In genomic region chr11:23313496-23313895, GRCm38 (mm10) we compare ENCODE assay signal across 29 mouse cellular contexts. TPM values are rescaled to one million over a fixed set of nuclear protein-coding genes. Genes with fewer than 3 reads are reported as not detected.
DNase-seq lines count a peak whose midpoint lies in the region; ATAC-seq and TF ChIP-seq lines count a peak whose summit lies in the region.
"Had no signal": no experiment of that assay in that cellular context is flagged by ENCODE, and none has a peak within 500 bp of the region (broad histone marks: within the 10 kb centered on the region; RNA-seq: fewer than 3 reads in every experiment).

No protein-coding gene starts in this region.

- no peaks in the 10 kb centered on the region for H3K9me3 ChIP-seq in MEL (replicated peaks; ENCODE audit: insufficient read depth, low read length)
- H3K9me3 ChIP-seq in liver, embryonic 11.5 days (ENCODE audit: control insufficient read depth, low read length) = no peaks in the 10 kb centered on the region
- H3K9me3 ChIP-seq in liver, embryonic 16.5 days (replicated peaks; ENCODE audit: control insufficient read depth, low read length) = no peaks in the 10 kb centered on the region
- no peaks in the 10 kb centered on the region for H3K9me3 ChIP-seq in hindbrain, embryonic 12.5 days (replicated peaks)
- H3K9me3 ChIP-seq: embryonic facial prominence, embryonic 13.5 days; forebrain, embryonic 13.5 days; hindbrain, embryonic 15.5 days; kidney, embryonic 15.5 days; limb, embryonic 15.5 days; lung, embryonic 15.5 days; midbrain, embryonic 13.5 days had no signal

- H3K4me1 ChIP-seq in MEL (ENCODE audit: control insufficient read depth in 1 of 2, insufficient read depth in 2 of 2, low read length in 2 of 2) = peaks cover 2 to 7% of the 10 kb centered on the region in 2 experiments; a peak in 3 of 4 replicates
- peaks cover 17% of the 10 kb centered on the region for H3K4me1 ChIP-seq in liver, embryonic 11.5 days (replicated peaks; ENCODE audit: control insufficient read depth, insufficient read depth, low read length)
- peaks cover 37% of the 10 kb centered on the region for H3K4me1 ChIP-seq in liver, embryonic 16.5 days (ENCODE audit: control insufficient read depth, low read depth, low read length)
- peaks cover 6% of the 10 kb centered on the region for H3K4me1 ChIP-seq in hindbrain, embryonic 12.5 days

- H3K36me3 ChIP-seq in MEL (ENCODE audit: control insufficient read depth in 1 of 2, insufficient read depth in 2 of 2, low read length in 2 of 2) = peaks cover 2 to 43% of the 10 kb centered on the region in 2 experiments
- H3K36me3 ChIP-seq in liver, embryonic 11.5 days (ENCODE audit: control insufficient read depth, insufficient read depth, low read length) = peaks cover 10% of the 10 kb centered on the region
- H3K36me3 ChIP-seq in liver, embryonic 16.5 days (ENCODE audit: control insufficient read depth, insufficient read depth) = no peaks in the 10 kb centered on the region
- 0 out of 2 replicates have a peak, but pooled peaks cover 4% of the 10 kb centered on the region for H3K36me3 ChIP-seq in hindbrain, embryonic 12.5 days
- H3K36me3 ChIP-seq: hindbrain, embryonic 15.5 days; limb, embryonic 15.5 days; lung, embryonic 15.5 days; midbrain, embryonic 13.5 days had no signal

- DNase-seq in MEL (ENCODE audit: low read depth, low spot score) = peak; percentile 64
- no peak for DNase-seq in liver, embryonic 11.5 days (ENCODE audit: low spot score)
- DNase-seq in adrenal gland, postnatal 14 days = no peak
- DNase-seq in heart, postnatal 10 days = no peak
- DNase-seq in ovary, postnatal 36 days (ENCODE audit: low spot score) = no peak
- DNase-seq: adrenal gland, adult 2 months; cerebellum, adult 9-10 months; gastrocnemius, postnatal 10 days; heart, adult 11 months; kidney, adult 11 months; kidney, postnatal 25 days; left cerebral cortex, postnatal 4 days; retina, postnatal 1 day; right cerebral cortex, postnatal 14 days; thymus, adult 18-20 months; thymus, postnatal 25 days had no signal

- no peak overlapping the region for H3K27ac ChIP-seq in MEL (ENCODE audit: control insufficient read depth, low read depth, low read length)
- H3K27ac ChIP-seq in liver, embryonic 11.5 days (ENCODE audit: low read depth, low read length) = no peak overlapping the region
- peak overlapping the region; percentile 31; the same call in 1 of the 2 replicates for H3K27ac ChIP-seq in liver, embryonic 16.5 days (ENCODE audit: low read length)
- no peak overlapping the region for H3K27ac ChIP-seq in hindbrain, embryonic 12.5 days
- H3K27ac ChIP-seq: embryonic facial prominence, embryonic 13.5 days; forebrain, embryonic 13.5 days; hindbrain, embryonic 15.5 days; kidney, embryonic 15.5 days; limb, embryonic 15.5 days; lung, embryonic 15.5 days; midbrain, embryonic 13.5 days had no signal

- peak; percentile 66 for ATAC-seq in common myeloid progenitor, adult 5-6 weeks (replicated peaks; ENCODE audit: low read depth, poor library complexity, severe bottlenecking)
- peak; percentile 85 for ATAC-seq in liver, embryonic 11.5 days (replicated peaks; ENCODE audit: low FRiP score)
- ATAC-seq in liver, embryonic 16.5 days (ENCODE audit: low read depth) = peak; percentile 87
- ATAC-seq in hindbrain, embryonic 12.5 days (ENCODE audit: low FRiP score) = no peak
- ATAC-seq: activated CD4-positive, CD25-positive, alpha-beta regulatory T cell, adult 4 months; forebrain, embryonic 13.5 days; inflammation-experienced regulatory T-cells, adult 6 months; midbrain, embryonic 13.5 days had no signal

- intact Hi-C loops in heart, postnatal 10 days (cut with DNase I) = no loop called here

- 32% methylated on average over 1 of the region's 1 CpGs for WGBS in liver, embryonic 11.5 days
- WGBS in liver, embryonic 16.5 days (ENCODE audit: insufficient replicate concordance) = 12% methylated on average over 1 of the region's 1 CpGs
- 89% methylated on average over 1 of the region's 1 CpGs for WGBS in hindbrain, embryonic 12.5 days

- H3K27me3 ChIP-seq in MEL (ENCODE audit: control insufficient read depth in 1 of 2, insufficient read depth in 2 of 2, low read length in 2 of 2) = no peaks in the 10 kb centered on the region
- H3K27me3 ChIP-seq in liver, embryonic 11.5 days (replicated peaks; ENCODE audit: control insufficient read depth, insufficient read depth, low read length) = no peaks in the 10 kb centered on the region
- no peaks in the 10 kb centered on the region for H3K27me3 ChIP-seq in liver, embryonic 16.5 days (ENCODE audit: control insufficient read depth, insufficient read depth, low read depth, low read length)
- H3K27me3 ChIP-seq in hindbrain, embryonic 12.5 days = no peaks in the 10 kb centered on the region
- H3K27me3 ChIP-seq: embryonic facial prominence, embryonic 13.5 days; forebrain, embryonic 13.5 days; hindbrain, embryonic 15.5 days; kidney, embryonic 15.5 days; limb, embryonic 15.5 days; lung, embryonic 15.5 days; midbrain, embryonic 13.5 days had no signal

- no peak for TF ChIP-seq POLR2A in MEL (IDR thresholded peaks at IDR 0.05; ENCODE audit: control insufficient read depth in 1 of 2, insufficient read depth in 1 of 2, low read depth in 1 of 2, low read length in 2 of 2, poor library complexity in 1 of 2)

- peak; percentile 56 to 69 for TF ChIP-seq EP300 in MEL (IDR thresholded peaks at IDR 0.05; ENCODE audit: low read depth in 1 of 2, low read length in 2 of 2)

- no peak overlapping the region for H3K4me2 ChIP-seq in liver, embryonic 11.5 days
- no peak overlapping the region for H3K4me2 ChIP-seq in liver, embryonic 16.5 days (ENCODE audit: low read depth, low read length)
- no peak overlapping the region for H3K4me2 ChIP-seq in hindbrain, embryonic 12.5 days (replicated peaks)
- H3K4me2 ChIP-seq: embryonic facial prominence, embryonic 13.5 days; forebrain, embryonic 13.5 days; heart, embryonic 11.5 days; hindbrain, embryonic 15.5 days; kidney, embryonic 15.5 days; limb, embryonic 15.5 days; lung, embryonic 15.5 days; midbrain, embryonic 13.5 days had no signal

- no peak for TF ChIP-seq CTCF in MEL (IDR thresholded peaks at IDR 0.05 in 2 of 3, conservative IDR thresholded peaks at IDR 0.05 in 1 of 3; ENCODE audit: control insufficient read depth in 1 of 3, insufficient read depth in 1 of 3, low read depth in 2 of 3, low read length in 3 of 3, poor library complexity in 1 of 3, severe bottlenecking in 1 of 3)

- TF ChIP-seq RAD21 in MEL (IDR thresholded peaks at IDR 0.05; ENCODE audit: low read depth, low read length) = no peak

- peaks cover 74% of the 10 kb centered on the region for H3K79me2 ChIP-seq in MEL (ENCODE audit: control insufficient read depth, insufficient read depth, low read length, poor library complexity)

- H3K4me3 ChIP-seq in MEL (ENCODE audit: control insufficient read depth in 1 of 2, insufficient read depth in 1 of 2, low read depth in 2 of 2, low read length in 2 of 2) = no peak overlapping the region
- H3K4me3 ChIP-seq in liver, embryonic 11.5 days (ENCODE audit: low read depth, low read length) = no peak overlapping the region
- H3K4me3 ChIP-seq in liver, embryonic 16.5 days (ENCODE audit: low read depth, low read length) = no peak overlapping the region
- no peak overlapping the region for H3K4me3 ChIP-seq in hindbrain, embryonic 12.5 days
- H3K4me3 ChIP-seq: embryonic facial prominence, embryonic 13.5 days; forebrain, embryonic 13.5 days; hindbrain, embryonic 15.5 days; kidney, embryonic 15.5 days; limb, embryonic 15.5 days; lung, embryonic 15.5 days; midbrain, embryonic 13.5 days had no signal

- H3K9ac ChIP-seq in MEL (ENCODE audit: control insufficient read depth, low read depth, low read length, poor library complexity, severe bottlenecking) = no peak overlapping the region
- no peak overlapping the region for H3K9ac ChIP-seq in liver, embryonic 11.5 days (ENCODE audit: low read depth, low read length)
- no peak overlapping the region for H3K9ac ChIP-seq in liver, embryonic 16.5 days (ENCODE audit: low read depth, low read length)
- H3K9ac ChIP-seq in hindbrain, embryonic 12.5 days = no peak overlapping the region
- H3K9ac ChIP-seq: embryonic facial prominence, embryonic 13.5 days; forebrain, embryonic 13.5 days; hindbrain, embryonic 15.5 days; kidney, embryonic 15.5 days; limb, embryonic 15.5 days; lung, embryonic 15.5 days; midbrain, embryonic 13.5 days had no signal

TF ChIP-seq in MEL, 35 proteins besides CTCF, POLR2A, EP300 and RAD21 (continues in another document):
- TF ChIP-seq MAFK (IDR thresholded peaks at IDR 0.05; ENCODE audit: borderline replicate concordance, low read depth, low read length) (no peak), ZKSCAN1 (IDR thresholded peaks at IDR 0.05; ENCODE audit: low read depth, low read length) (no peak), ELF1 (IDR thresholded peaks at IDR 0.05; ENCODE audit: low read depth, low read length) (no peak), E2F4 (IDR thresholded peaks at IDR 0.05; ENCODE audit: borderline replicate concordance, low read depth, low read length) (no peak), NRF1 (IDR thresholded peaks at IDR 0.05; ENCODE audit: insufficient read depth, low read depth, low read length, poor library complexity, severe bottlenecking) (no peak), ZMIZ1 (IDR thresholded peaks at IDR 0.05; ENCODE audit: low read depth, low read length) (no peak), MYB (IDR thresholded peaks at IDR 0.05; ENCODE audit: low read depth, low read length) (no peak), USF1 (IDR thresholded peaks at IDR 0.05; ENCODE audit: low read depth, low read length) (peak; percentile 75)

RNA-seq across cellular contexts. Expression of gene Usp34, which starts 6.8 kb away (rescaled TPM):
- total RNA-seq in MEL (2012; rRNA removed) = 30.4 and 36.8 TPM in 2 replicates
- 10 to 100 TPM; 34.9 to 36.6 TPM for polyA plus RNA-seq in MEL (2012; ENCODE audit: insufficient read depth in 1 of 2, insufficient read length in 2 of 2, low read depth in 1 of 2, low replicate concordance in 2 of 2, missing spikeins in 1 of 2)
- total RNA-seq in common myeloid progenitor, adult 5-6 weeks (2017) = 67.6 and 81.4 TPM in 2 replicates
- 19.7 and 21.8 TPM in 2 replicates for polyA plus RNA-seq in liver, embryonic 11.5 days (2014; fragmentation: Nextera tagmentation; extraction: Ambion mirVana)
- 6.4 and 7.3 TPM in 2 replicates for polyA plus RNA-seq in liver, embryonic 16.5 days (2015; fragmentation: Nextera tagmentation; extraction: Ambion mirVana)
- 60.7 and 62.4 TPM in 2 replicates for total RNA-seq in adrenal gland, postnatal 14 days (2021)
- 10 to 100 TPM; 49.6 to 54.3 TPM for total RNA-seq in heart, postnatal 10 days (2021)
- 29.1 and 34.0 TPM in 2 replicates for polyA plus RNA-seq in hindbrain, embryonic 12.5 days (2016; fragmentation: Nextera tagmentation; extraction: Ambion mirVana)

RNA-seq across cellular contexts. Expression of gene Xpo1, which starts 57.7 kb away (rescaled TPM):
- total RNA-seq in MEL (2012; rRNA removed) = 119 and 143 TPM in 2 replicates
- polyA plus RNA-seq in MEL (2012; ENCODE audit: insufficient read depth in 1 of 2, insufficient read length in 2 of 2, low read depth in 1 of 2, low replicate concordance in 2 of 2, missing spikeins in 1 of 2) = 100 to 1,000 TPM in 1 of 2 experiments, 10 to 100 TPM in 1; 95.0 to 276 TPM
- 250 and 261 TPM in 2 replicates for total RNA-seq in common myeloid progenitor, adult 5-6 weeks (2017)
- 118 and 131 TPM in 2 replicates for polyA plus RNA-seq in liver, embryonic 11.5 days (2014; fragmentation: Nextera tagmentation; extraction: Ambion mirVana)
- 33.0 and 36.3 TPM in 2 replicates for polyA plus RNA-seq in liver, embryonic 16.5 days (2015; fragmentation: Nextera tagmentation; extraction: Ambion mirVana)
- 76.8 and 79.1 TPM in 2 replicates for total RNA-seq in adrenal gland, postnatal 14 days (2021)
- 10 to 100 TPM; 45.1 to 62.0 TPM for total RNA-seq in heart, postnatal 10 days (2021)
- polyA plus RNA-seq in hindbrain, embryonic 12.5 days (2016; fragmentation: Nextera tagmentation; extraction: Ambion mirVana) = 149 and 159 TPM in 2 replicates
